Mouse (Mus musculus): ENCODE measurements around the gene Olfr491. TPM values are rescaled to one million over a fixed set of nuclear protein-coding genes. Genes with fewer than 3 reads are reported as not detected.

Gene Olfr491
- not detected in 2 replicates for polyA plus RNA-seq (2011; ENCODE audit: insufficient read depth, insufficient read length, low read depth, missing spikeins)

DNA sequence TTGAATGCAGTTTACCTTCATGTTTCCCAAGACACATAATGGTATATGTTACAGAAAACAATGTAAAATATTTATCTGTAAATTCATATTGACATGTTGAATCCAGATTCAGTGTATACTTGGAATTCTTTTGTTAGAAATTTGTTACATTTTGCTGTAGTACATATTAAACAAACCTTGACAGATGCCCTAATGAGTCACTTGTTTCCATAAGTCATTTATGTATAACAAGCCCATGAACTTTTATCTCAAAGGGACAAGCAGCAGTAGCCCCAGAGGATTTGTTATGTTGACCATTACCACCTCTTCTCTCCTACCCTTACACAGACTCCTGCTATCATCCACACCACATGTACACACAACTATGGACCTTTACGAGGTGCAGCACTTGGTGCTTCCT is at the start of gene Olfr491:
TSS of gene Olfr491 (plus strand) at position 301 of the 400 bp plus-strand sequence.
- no peak within 1 kb of the TSS for H3K9ac ChIP-seq (ENCODE audit: low read depth, poor library complexity, severe bottlenecking)
- no peaks in the 10 kb centered on the region for H3K27me3 ChIP-seq (ENCODE audit: control insufficient read depth, insufficient read depth, low read length, poor library complexity, severe bottlenecking)
- H3K36me3 ChIP-seq (ENCODE audit: control insufficient read depth, insufficient read depth, low read length, poor library complexity, severe bottlenecking): no peaks in the 10 kb centered on the region
- TF ChIP-seq POLR2A (IDR thresholded peaks at IDR 0.05; ENCODE audit: insufficient read depth, low read length): no peak
- H3K4me3 ChIP-seq (ENCODE audit: low read depth, low read length): no peak within 1 kb of the TSS
- no peaks in the 10 kb centered on the region for H3K9me3 ChIP-seq (replicated peaks; ENCODE audit: control insufficient read depth, insufficient read depth, low read length, poor library complexity, severe bottlenecking)
- no peaks in the 10 kb centered on the region for H3K4me1 ChIP-seq (ENCODE audit: control insufficient read depth, insufficient read depth, low read length)
- no peak within 1 kb of the TSS for H3K27ac ChIP-seq (ENCODE audit: insufficient read depth, low read length)

GRCm38 (mm10) chr7:108288834-108289233 is 24.4 kb upstream of the Olfr491 start, which contains the start of gene Olfr490:
Gene Olfr490, minus strand, starts transcription at chr7:108288934.
- Histone ChIP-seq H3K36me3 (ENCODE audit: control insufficient read depth, insufficient read depth, low read length, poor library complexity, severe bottlenecking) (no peaks in the 10 kb centered on the region), H3K4me3 (ENCODE audit: low read depth, low read length) (no peak within 1 kb of the TSS), H3K9me3 (replicated peaks; ENCODE audit: control insufficient read depth, insufficient read depth, low read length, poor library complexity, severe bottlenecking) (no peaks in the 10 kb centered on the region), H3K9ac (ENCODE audit: low read depth, poor library complexity, severe bottlenecking) (no peak within 1 kb of the TSS), H3K27me3 (ENCODE audit: control insufficient read depth, insufficient read depth, low read length, poor library complexity, severe bottlenecking) (no peaks in the 10 kb centered on the region), H3K4me1 (ENCODE audit: control insufficient read depth, insufficient read depth, low read length) (no peaks in the 10 kb centered on the region), H3K27ac (ENCODE audit: insufficient read depth, low read length) (no peak within 1 kb of the TSS)
- no peak for TF ChIP-seq CTCF (IDR thresholded peaks at IDR 0.05; ENCODE audit: low read depth, low read length)
- no peak for TF ChIP-seq EP300 (IDR thresholded peaks at IDR 0.05; ENCODE audit: insufficient read depth, low read depth, low read length)
- TF ChIP-seq POLR2A (IDR thresholded peaks at IDR 0.05; ENCODE audit: insufficient read depth, low read length): no peak

DNA sequence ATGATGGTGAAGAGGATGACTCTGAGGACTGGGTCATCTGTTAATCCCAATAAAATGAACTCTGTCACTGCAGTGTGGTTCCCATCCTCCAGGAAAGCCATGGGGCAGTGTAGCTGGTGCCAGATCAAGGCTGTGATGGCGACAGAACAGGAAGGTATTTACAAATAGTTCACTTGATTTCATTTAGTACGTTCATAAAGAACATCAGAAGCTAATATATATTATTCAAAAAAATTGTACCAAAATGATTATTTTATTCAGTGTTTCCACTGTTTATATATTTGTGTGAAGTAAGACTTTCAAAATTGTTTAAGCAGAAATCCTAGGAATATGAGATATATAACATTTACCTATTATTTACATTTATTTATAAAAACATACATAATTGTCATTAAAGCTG is 10.3 kb downstream of the Olfr491 start, which contains the start of gene Olfr492:
TSS of gene Olfr492 (minus strand) at position 101 of the 400 bp plus-strand sequence.
- Histone ChIP-seq H3K27me3 (ENCODE audit: control insufficient read depth, insufficient read depth, low read length, poor library complexity, severe bottlenecking) (no peaks in the 10 kb centered on the region), H3K27ac (ENCODE audit: insufficient read depth, low read length) (no peak within 1 kb of the TSS), H3K4me1 (ENCODE audit: control insufficient read depth, insufficient read depth, low read length) (no peaks in the 10 kb centered on the region), H3K9me3 (replicated peaks; ENCODE audit: control insufficient read depth, insufficient read depth, low read length, poor library complexity, severe bottlenecking) (no peaks in the 10 kb centered on the region; the same call in 1 of the 2 replicates), H3K36me3 (ENCODE audit: control insufficient read depth, insufficient read depth, low read length, poor library complexity, severe bottlenecking) (no peaks in the 10 kb centered on the region), H3K4me3 (ENCODE audit: low read depth, low read length) (no peak within 1 kb of the TSS), H3K9ac (ENCODE audit: low read depth, poor library complexity, severe bottlenecking) (no peak within 1 kb of the TSS)
- no peak for TF ChIP-seq POLR2A (IDR thresholded peaks at IDR 0.05; ENCODE audit: insufficient read depth, low read length)
- TF ChIP-seq EP300 (IDR thresholded peaks at IDR 0.05; ENCODE audit: insufficient read depth, low read depth, low read length): no peak
- no peak for TF ChIP-seq CTCF (IDR thresholded peaks at IDR 0.05; ENCODE audit: low read depth, low read length)

- Histone ChIP-seq H3K36me3 (ENCODE audit: control insufficient read depth, insufficient read depth, low read length, poor library complexity, severe bottlenecking) (no peaks in the 10 kb centered on the region), H3K9ac (ENCODE audit: low read depth, poor library complexity, severe bottlenecking) (no peak within 1 kb of the TSS), H3K4me3 (ENCODE audit: low read depth, low read length) (no peak within 1 kb of the TSS), H3K9me3 (replicated peaks; ENCODE audit: control insufficient read depth, insufficient read depth, low read length, poor library complexity, severe bottlenecking) (no peaks in the 10 kb centered on the region), H3K27ac (ENCODE audit: insufficient read depth, low read length) (no peak within 1 kb of the TSS), H3K4me1 (ENCODE audit: control insufficient read depth, insufficient read depth, low read length) (no peaks in the 10 kb centered on the region), H3K27me3 (ENCODE audit: control insufficient read depth, insufficient read depth, low read length, poor library complexity, severe bottlenecking) (no peaks in the 10 kb centered on the region)
- TF ChIP-seq CTCF (IDR thresholded peaks at IDR 0.05; ENCODE audit: low read depth, low read length) (no peak), EP300 (IDR thresholded peaks at IDR 0.05; ENCODE audit: insufficient read depth, low read depth, low read length) (no peak), POLR2A (IDR thresholded peaks at IDR 0.05; ENCODE audit: insufficient read depth, low read length) (no peak)
Measured at GRCm38 (mm10) chr7:108346879-108347278, 33.6 kb downstream of the Olfr491 start, which contains the start of gene Olfr493. Gene Olfr493, minus strand, starts transcription at chr7:108346979.

DNA sequence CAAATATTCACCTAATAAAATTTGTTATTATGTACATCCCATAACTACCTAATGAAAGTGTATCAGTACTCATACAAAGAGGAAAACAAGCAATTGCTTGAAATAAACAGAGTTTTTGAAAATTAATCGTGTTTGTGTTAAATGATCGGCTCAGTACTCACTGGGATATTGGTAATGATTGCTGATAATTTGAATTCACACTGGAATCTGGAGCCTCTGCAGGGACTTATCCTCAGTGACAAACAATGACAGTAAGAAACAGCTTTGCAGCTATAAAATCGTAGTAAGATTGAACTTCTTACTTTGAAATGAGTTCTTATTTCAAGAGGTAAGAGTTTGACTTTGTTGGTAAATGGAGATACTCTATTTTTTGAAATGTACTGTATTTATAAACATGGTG is 51.8 kb downstream of the Olfr491 start, which contains the start of gene Olfr494:
TSS of gene Olfr494 (plus strand) at position 301 of the 400 bp plus-strand sequence.
- Histone ChIP-seq H3K27me3 (ENCODE audit: control insufficient read depth, insufficient read depth, low read length, poor library complexity, severe bottlenecking) (no peaks in the 10 kb centered on the region), H3K9me3 (replicated peaks; ENCODE audit: control insufficient read depth, insufficient read depth, low read length, poor library complexity, severe bottlenecking) (no peaks in the 10 kb centered on the region), H3K36me3 (ENCODE audit: control insufficient read depth, insufficient read depth, low read length, poor library complexity, severe bottlenecking) (no peaks in the 10 kb centered on the region), H3K4me1 (ENCODE audit: control insufficient read depth, insufficient read depth, low read length) (no peaks in the 10 kb centered on the region), H3K4me3 (ENCODE audit: low read depth, low read length) (no peak within 1 kb of the TSS), H3K9ac (ENCODE audit: low read depth, poor library complexity, severe bottlenecking) (no peak within 1 kb of the TSS), H3K27ac (ENCODE audit: insufficient read depth, low read length) (no peak within 1 kb of the TSS)
- no peak for TF ChIP-seq POLR2A (IDR thresholded peaks at IDR 0.05; ENCODE audit: insufficient read depth, low read length)
- TF ChIP-seq EP300 (IDR thresholded peaks at IDR 0.05; ENCODE audit: insufficient read depth, low read depth, low read length): no peak
- no peak for TF ChIP-seq CTCF (IDR thresholded peaks at IDR 0.05; ENCODE audit: low read depth, low read length)

Other genes starting within 250 kb of the Olfr491 start
- not detected in 2 replicates for gene Olfr480, start 246.1 kb upstream of the Olfr491 start, polyA plus RNA-seq (2011; ENCODE audit: insufficient read depth, insufficient read length, low read depth, missing spikeins)
- gene Olfr481, start 233.6 kb upstream of the Olfr491 start, polyA plus RNA-seq (2011; ENCODE audit: insufficient read depth, insufficient read length, low read depth, missing spikeins): 0.12 TPM in 1 of 2 replicates, not detected in the other
- gene Olfr482, start 215.9 kb upstream of the Olfr491 start, polyA plus RNA-seq (2011; ENCODE audit: insufficient read depth, insufficient read length, low read depth, missing spikeins): not detected in 2 replicates
- not detected in 2 replicates for gene Olfr483, start 212.6 kb upstream of the Olfr491 start, polyA plus RNA-seq (2011; ENCODE audit: insufficient read depth, insufficient read length, low read depth, missing spikeins)
- not detected in 2 replicates for gene Olfr484, start 186.0 kb upstream of the Olfr491 start, polyA plus RNA-seq (2011; ENCODE audit: insufficient read depth, insufficient read length, low read depth, missing spikeins)
- gene Olfr485, start 153.6 kb upstream of the Olfr491 start, polyA plus RNA-seq (2011; ENCODE audit: insufficient read depth, insufficient read length, low read depth, missing spikeins): not detected in 2 replicates
- not detected in 2 replicates for gene Olfr486, start 140.7 kb upstream of the Olfr491 start, polyA plus RNA-seq (2011; ENCODE audit: insufficient read depth, insufficient read length, low read depth, missing spikeins)
- not detected in 2 replicates for gene Olfr487, start 98.8 kb upstream of the Olfr491 start, polyA plus RNA-seq (2011; ENCODE audit: insufficient read depth, insufficient read length, low read depth, missing spikeins)
- not detected in 2 replicates for gene Olfr488, start 55.1 kb upstream of the Olfr491 start, polyA plus RNA-seq (2011; ENCODE audit: insufficient read depth, insufficient read length, low read depth, missing spikeins)
- not detected in 2 replicates for gene Olfr490, start 24.5 kb upstream of the Olfr491 start, polyA plus RNA-seq (2011; ENCODE audit: insufficient read depth, insufficient read length, low read depth, missing spikeins)
- not detected in 2 replicates for gene Olfr492, start 10.2 kb downstream of the Olfr491 start, polyA plus RNA-seq (2011; ENCODE audit: insufficient read depth, insufficient read length, low read depth, missing spikeins)
- gene Olfr493, start 33.5 kb downstream of the Olfr491 start, polyA plus RNA-seq (2011; ENCODE audit: insufficient read depth, insufficient read length, low read depth, missing spikeins): not detected in 2 replicates
- not detected in 2 replicates for gene Olfr494, start 51.9 kb downstream of the Olfr491 start, polyA plus RNA-seq (2011; ENCODE audit: insufficient read depth, insufficient read length, low read depth, missing spikeins)
- not detected in 2 replicates for gene Olfr495, start 79.7 kb downstream of the Olfr491 start, polyA plus RNA-seq (2011; ENCODE audit: insufficient read depth, insufficient read length, low read depth, missing spikeins)
- gene Olfr497, start 107.0 kb downstream of the Olfr491 start, polyA plus RNA-seq (2011; ENCODE audit: insufficient read depth, insufficient read length, low read depth, missing spikeins): not detected in 2 replicates
- gene Olfr498, start 151.9 kb downstream of the Olfr491 start, polyA plus RNA-seq (2011; ENCODE audit: insufficient read depth, insufficient read length, low read depth, missing spikeins): not detected in 2 replicates
- not detected in 2 replicates for gene Olfr502, start 211.6 kb downstream of the Olfr491 start, polyA plus RNA-seq (2011; ENCODE audit: insufficient read depth, insufficient read length, low read depth, missing spikeins)
- not detected in 2 replicates for gene Olfr503, start 231.1 kb downstream of the Olfr491 start, polyA plus RNA-seq (2011; ENCODE audit: insufficient read depth, insufficient read length, low read depth, missing spikeins)